Mouse (Mus musculus): ENCODE data around the gene Gng12. TPM values are rescaled to one million over a fixed set of nuclear protein-coding genes. Genes with fewer than 3 reads are reported as not detected.

The Gng12 gene
- polyA plus RNA-seq, 1 experiment, result 91.9 TPM

- Histone ChIP-seq H3K4me3 (ENCODE audit: insufficient read depth, low read depth, low read length) (no peak overlapping the region), H3K4me1 (ENCODE audit: control insufficient read depth, insufficient read depth, insufficient read length, low read length) (no peaks in the 10 kb centered on the region), H3K27ac (replicated peaks; ENCODE audit: low read depth, low read length) (no peak overlapping the region)
Measured at GRCm38 (mm10) chr6:67048880-67049694, 152.9 kb downstream of the Gng12 start.

DNA sequence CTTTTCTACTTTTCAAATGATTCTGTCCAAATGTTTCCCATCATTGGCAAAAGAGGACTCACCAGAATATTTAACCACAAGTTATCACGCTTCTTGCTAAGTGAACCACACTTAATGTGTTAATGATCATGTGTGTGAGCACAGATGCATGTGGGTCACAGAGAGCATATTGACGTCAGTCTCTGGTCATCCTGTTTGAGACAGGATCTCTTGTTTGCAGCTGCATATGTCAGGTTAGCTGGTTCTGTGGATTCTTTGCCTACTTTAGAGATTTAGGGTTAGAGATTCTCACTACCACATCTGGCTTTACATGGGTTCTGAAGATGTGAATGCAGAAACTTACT, 153.5 kb downstream of the Gng12 start:
- no peak overlapping the region for H3K27ac ChIP-seq (replicated peaks; ENCODE audit: low read depth, low read length)

GRCm38 (mm10) chr6:67050063-67050462, 153.9 kb downstream of the Gng12 start:
- Histone ChIP-seq H3K4me3 (ENCODE audit: insufficient read depth, low read depth, low read length) (no peak overlapping the region), H3K27ac (replicated peaks; ENCODE audit: low read depth, low read length) (no peak overlapping the region), H3K4me1 (ENCODE audit: control insufficient read depth, insufficient read depth, insufficient read length, low read length) (no peaks in the 10 kb centered on the region)

More for the DNA sequence above, 153.5 kb downstream of the Gng12 start:
- no peaks in the 10 kb centered on the region for H3K4me1 ChIP-seq (ENCODE audit: control insufficient read depth, insufficient read depth, insufficient read length, low read length)
- no peak overlapping the region for H3K4me3 ChIP-seq (ENCODE audit: insufficient read depth, low read depth, low read length)

- Histone ChIP-seq H3K27ac (replicated peaks; ENCODE audit: low read depth, low read length) (no peak overlapping the region), H3K4me3 (ENCODE audit: insufficient read depth, low read depth, low read length) (no peak overlapping the region), H3K4me1 (ENCODE audit: control insufficient read depth, insufficient read depth, insufficient read length, low read length) (peaks cover 3% of the 10 kb centered on the region; the same call in 1 of the 2 replicates)
Measured at GRCm38 (mm10) chr6:67056108-67056888, 160.1 kb downstream of the Gng12 start.

GRCm38 (mm10) chr6:67056889-67057564, 160.8 kb downstream of the Gng12 start:
- Histone ChIP-seq H3K4me1 (ENCODE audit: control insufficient read depth, insufficient read depth, insufficient read length, low read length) (peaks cover 3% of the 10 kb centered on the region; the same call in 1 of the 2 replicates), H3K27ac (replicated peaks; ENCODE audit: low read depth, low read length) (no peak overlapping the region)

GRCm38 (mm10) chr6:67057574-67057973, 161.4 kb downstream of the Gng12 start:
- Histone ChIP-seq H3K4me1 (ENCODE audit: control insufficient read depth, insufficient read depth, insufficient read length, low read length) (peaks cover 3% of the 10 kb centered on the region; the same call in 1 of the 2 replicates), H3K27ac (replicated peaks; ENCODE audit: low read depth, low read length) (no peak overlapping the region), H3K4me3 (ENCODE audit: insufficient read depth, low read depth, low read length) (no peak overlapping the region)

More at GRCm38 (mm10) chr6:67056889-67057564, 160.8 kb downstream of the Gng12 start:
- H3K4me3 ChIP-seq (ENCODE audit: insufficient read depth, low read depth, low read length), result no peak overlapping the region

DNA sequence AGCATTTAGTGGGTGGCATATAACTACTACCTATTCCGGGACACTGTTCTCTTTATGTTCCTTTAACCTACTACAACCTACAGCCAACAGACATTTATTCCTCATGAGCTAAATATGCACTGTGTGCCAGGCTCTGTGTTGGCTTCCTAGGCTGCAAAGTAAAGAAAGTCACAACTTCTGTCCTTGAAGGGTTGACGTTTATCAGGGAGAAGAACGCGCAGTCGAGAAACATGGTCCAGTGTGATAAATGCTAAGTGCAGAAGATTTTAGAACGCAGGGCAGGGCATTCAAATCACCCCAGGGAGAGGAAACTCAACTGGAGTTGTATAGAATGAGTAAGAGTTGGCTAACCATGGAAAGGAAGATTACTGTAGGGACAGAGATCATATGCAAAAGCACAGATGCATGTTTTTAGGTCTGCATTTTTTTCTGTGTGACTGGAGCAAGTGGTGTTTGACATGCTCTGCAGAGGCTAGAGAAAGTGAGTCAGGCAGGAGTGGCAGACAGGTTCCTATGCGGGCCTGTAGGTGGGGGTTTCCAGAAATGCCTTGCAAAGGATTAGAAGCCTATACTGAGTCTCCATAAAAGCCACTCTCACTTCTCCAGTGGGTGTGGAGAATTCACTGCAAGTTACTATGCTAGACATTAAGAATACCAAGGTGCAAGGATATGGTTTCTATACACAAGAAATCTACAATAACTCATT, 161.9 kb downstream of the Gng12 start:
- Histone ChIP-seq H3K4me3 (ENCODE audit: insufficient read depth, low read depth, low read length) (no peak overlapping the region), H3K4me1 (ENCODE audit: control insufficient read depth, insufficient read depth, insufficient read length, low read length) (peaks cover 3% of the 10 kb centered on the region; the same call in 1 of the 2 replicates), H3K27ac (replicated peaks; ENCODE audit: low read depth, low read length) (no peak overlapping the region)

GRCm38 (mm10) chr6:67060057-67060456, 163.9 kb downstream of the Gng12 start:
- no peak overlapping the region for H3K27ac ChIP-seq (replicated peaks; ENCODE audit: low read depth, low read length)
- peaks cover 3% of the 10 kb centered on the region; the same call in 1 of the 2 replicates for H3K4me1 ChIP-seq (ENCODE audit: control insufficient read depth, insufficient read depth, insufficient read length, low read length)
- H3K4me3 ChIP-seq (ENCODE audit: insufficient read depth, low read depth, low read length), result no peak overlapping the region

GRCm38 (mm10) chr6:67069219-67069762, 173.1 kb downstream of the Gng12 start:
- H3K4me3 ChIP-seq (ENCODE audit: insufficient read depth, low read depth, low read length), result 0 out of 2 replicates have a peak overlapping the region, but pooled peaks have one; percentile 12
- H3K27ac ChIP-seq (replicated peaks; ENCODE audit: low read depth, low read length), result no peak overlapping the region; the same call in 1 of the 2 replicates
- peaks cover 7% of the 10 kb centered on the region for H3K4me1 ChIP-seq (ENCODE audit: control insufficient read depth, insufficient read depth, insufficient read length, low read length)

- peaks cover 7% of the 10 kb centered on the region for H3K4me1 ChIP-seq (ENCODE audit: control insufficient read depth, insufficient read depth, insufficient read length, low read length)
- peak overlapping the region; percentile 12; the same call in 1 of the 2 replicates for H3K4me3 ChIP-seq (ENCODE audit: insufficient read depth, low read depth, low read length)
- no peak overlapping the region; the same call in 1 of the 2 replicates for H3K27ac ChIP-seq (replicated peaks; ENCODE audit: low read depth, low read length)
Measured at GRCm38 (mm10) chr6:67069800-67070315, 173.7 kb downstream of the Gng12 start.

Other genes with a start within 250 kb of the Gng12 start
- not detected in 2 replicates for gene Vmn1r35, start 210.5 kb upstream of the Gng12 start, polyA plus RNA-seq (2012; ENCODE audit: insufficient read depth, insufficient read length, missing spikeins)
- not detected in 2 replicates for gene Vmn1r36, start 177.2 kb upstream of the Gng12 start, polyA plus RNA-seq (2012; ENCODE audit: insufficient read depth, insufficient read length, missing spikeins)
- not detected in 2 replicates for gene Vmn1r37, start 167.0 kb upstream of the Gng12 start, polyA plus RNA-seq (2012; ENCODE audit: insufficient read depth, insufficient read length, missing spikeins)
- not detected in 2 replicates for gene Vmn1r38, start 113.8 kb upstream of the Gng12 start, polyA plus RNA-seq (2012; ENCODE audit: insufficient read depth, insufficient read length, missing spikeins)
- gene Vmn1r39, start 85.8 kb upstream of the Gng12 start, polyA plus RNA-seq (2012; ENCODE audit: insufficient read depth, insufficient read length, missing spikeins), result not detected in 2 replicates
- gene Gadd45a, start 141.1 kb downstream of the Gng12 start, polyA plus RNA-seq (2012; ENCODE audit: insufficient read depth, insufficient read length, missing spikeins), result 6.2 and 6.3 TPM in 2 replicates